Mouse (Mus musculus) urinary bladder, postnatal 4 days (tissue): ENCODE measurements around the gene Nr3c2.

Source experiments
- DNase-seq, 2 experiments: peaks; one replicate each; pipeline ENCODE4 v3.0.0; 2021 to 2022; ENCODE audit warnings: low spot score in 2 of 2

Nr3c2 gene

DNA sequence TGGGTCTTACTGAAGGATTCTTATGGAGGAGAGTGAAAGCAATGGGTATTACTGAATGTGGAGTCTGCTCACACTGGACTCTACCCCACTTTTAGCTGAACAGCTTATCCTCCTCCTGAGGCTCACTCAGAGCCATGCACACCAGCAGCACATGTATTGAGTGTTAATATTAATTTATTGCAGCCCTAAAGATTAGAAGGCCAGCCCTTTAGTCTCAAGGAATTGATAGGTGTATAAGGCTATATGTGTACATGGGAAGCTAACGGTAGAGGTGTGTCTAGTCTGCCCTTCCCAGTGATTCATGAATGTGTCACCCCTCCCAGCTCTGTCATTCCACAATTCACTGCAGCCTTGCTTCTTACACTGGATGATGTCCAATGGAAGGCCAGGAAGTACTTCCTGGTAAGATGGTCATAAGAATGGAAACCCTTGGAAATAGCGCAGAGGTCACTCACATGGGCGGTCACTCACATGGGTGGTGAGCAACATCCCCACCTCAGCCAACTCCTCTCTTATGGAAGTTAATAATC is 156.3 kb downstream of the Nr3c2 start:
- no peak for DNase-seq

GRCm38 (mm10) chr8:77056853-77057252 is 157.6 kb downstream of the Nr3c2 start:
- no peak for DNase-seq

DNA sequence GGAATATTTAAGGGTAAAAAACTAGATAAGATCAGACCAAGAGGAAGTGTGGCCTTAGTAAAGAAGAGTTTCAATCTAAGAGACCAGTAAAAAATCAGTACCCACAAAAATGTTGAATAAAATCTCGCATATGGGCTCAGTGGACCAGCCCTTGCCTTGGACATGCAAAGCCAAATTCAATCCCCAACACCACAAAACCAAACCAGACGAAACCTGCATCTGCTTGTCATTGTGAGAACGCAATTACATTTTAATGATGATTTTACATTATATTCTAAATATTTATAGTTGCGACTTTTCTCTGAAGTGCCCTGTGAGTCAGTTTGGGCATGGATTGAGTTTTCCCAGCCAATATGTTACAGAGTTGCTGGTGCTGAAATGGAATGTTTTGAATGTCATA is 183.4 kb downstream of the Nr3c2 start:
- no peak for DNase-seq

- DNase-seq, result no peak
Measured at GRCm38 (mm10) chr8:77086036-77086435, 186.8 kb downstream of the Nr3c2 start.

DNA sequence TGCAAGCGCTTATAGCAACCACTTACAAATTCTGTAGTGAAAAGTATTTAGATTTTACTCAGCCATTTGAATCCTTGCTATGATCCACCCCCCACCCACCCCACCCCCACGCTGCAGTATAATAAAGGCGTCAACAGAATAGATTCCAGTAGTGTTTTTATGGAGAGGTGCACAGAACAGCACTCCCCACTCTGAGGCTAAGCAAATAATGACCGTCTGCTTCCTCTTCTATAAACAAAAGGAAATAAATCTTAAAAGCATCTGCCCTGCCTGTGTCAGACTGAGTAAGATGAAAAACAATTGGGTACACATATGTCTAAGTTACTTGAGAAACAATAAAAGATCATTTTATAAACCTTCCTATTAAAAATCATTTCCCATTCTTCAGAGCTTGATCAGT is 197.5 kb downstream of the Nr3c2 start:
- no peak for DNase-seq

DNA sequence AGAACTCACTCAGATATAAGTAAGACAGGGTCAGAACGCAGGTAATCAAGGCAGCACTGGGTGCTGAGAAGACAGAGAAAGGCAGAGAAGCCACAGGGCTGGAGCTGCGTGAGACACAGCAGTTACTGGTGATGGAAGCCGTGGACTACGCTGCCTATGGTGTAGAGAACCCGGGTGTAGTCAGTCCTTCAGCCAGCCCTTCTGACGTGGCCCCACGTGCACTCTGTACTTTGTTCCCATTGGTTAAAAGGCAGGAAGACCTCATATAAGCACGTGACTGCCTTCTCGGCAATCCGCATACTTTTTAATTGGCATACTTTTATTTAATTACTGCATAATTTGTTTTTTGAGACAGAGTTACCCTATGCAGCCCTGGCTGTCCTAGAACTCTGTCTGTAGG is 198.9 kb downstream of the Nr3c2 start:
- DNase-seq, result no peak

GRCm38 (mm10) chr8:77100370-77100769 is 201.1 kb downstream of the Nr3c2 start:
- DNase-seq, result no peak

GRCm38 (mm10) chr8:77102879-77103278 is 203.6 kb downstream of the Nr3c2 start:
- DNase-seq, result no peak

DNA sequence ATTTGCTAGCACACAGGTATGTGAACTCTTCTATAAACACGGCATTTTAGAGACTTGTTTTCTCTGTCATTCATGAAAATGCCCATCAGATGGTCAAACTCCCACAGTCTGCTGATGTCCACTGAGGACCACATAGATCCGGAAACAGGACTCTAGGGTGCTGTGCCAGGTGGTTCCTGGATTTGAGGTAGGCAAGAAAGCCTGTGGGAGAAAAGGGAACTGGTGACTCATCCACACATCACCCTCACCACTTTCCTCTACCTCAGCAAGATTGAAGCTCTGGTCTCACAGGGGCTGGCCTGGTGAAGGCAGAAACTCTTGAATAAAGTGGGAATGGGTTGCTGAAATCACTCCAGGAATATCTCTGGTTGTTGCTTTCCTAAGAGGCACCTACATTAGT is 213.5 kb downstream of the Nr3c2 start:
- DNase-seq, result no peak

DNA sequence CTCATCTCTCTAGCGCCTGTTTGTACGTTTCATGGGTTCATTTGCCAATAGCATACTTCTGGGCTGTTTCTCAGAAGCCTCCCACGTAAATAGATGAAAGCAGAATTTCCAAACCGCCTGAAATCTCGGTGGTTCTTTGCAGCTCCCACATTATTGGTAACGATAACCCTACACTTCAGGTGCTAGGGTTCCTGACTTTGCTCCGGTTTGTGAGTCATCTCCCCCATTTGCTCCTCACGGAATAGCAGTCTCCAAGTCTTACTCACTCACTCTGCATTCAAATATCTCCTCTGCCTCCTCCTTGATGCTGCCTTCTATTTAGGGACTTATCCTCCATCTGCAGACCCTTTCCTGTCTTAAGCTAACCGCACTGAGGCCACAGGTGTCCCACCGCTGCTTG is 215.5 kb downstream of the Nr3c2 start:
- DNase-seq, result no peak

DNA sequence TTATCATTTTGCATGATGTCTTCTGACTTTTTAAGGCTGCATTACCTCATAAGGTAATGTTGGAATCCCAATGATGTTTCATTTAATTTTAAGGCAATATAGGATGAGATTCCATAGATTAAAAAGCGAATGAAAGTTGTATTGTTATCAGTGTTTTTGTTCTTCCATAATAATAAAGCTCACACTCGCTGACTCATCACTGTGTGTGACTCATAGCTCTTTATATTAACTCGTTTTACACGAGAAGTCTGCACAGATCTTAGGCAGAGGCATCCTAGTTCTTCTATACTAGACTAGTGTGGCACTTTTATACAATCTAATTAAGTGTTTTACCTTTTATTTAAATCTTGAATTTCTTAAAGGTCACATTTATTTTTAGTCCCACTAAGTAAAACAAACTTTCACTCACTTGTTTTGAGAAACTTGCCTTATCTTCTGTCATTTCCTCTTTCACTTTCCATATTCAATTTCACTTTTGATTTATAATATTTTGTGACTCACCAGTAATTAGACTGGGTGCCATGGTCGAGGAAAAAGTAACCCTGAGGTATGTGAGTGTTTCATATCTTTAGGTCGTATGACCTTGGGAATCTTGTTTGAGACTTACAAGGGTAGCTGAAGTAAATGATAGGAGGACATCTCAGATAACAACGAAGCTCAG is 217.3 kb downstream of the Nr3c2 start:
- DNase-seq, result no peak

GRCm38 (mm10) chr8:77120810-77121570 is 221.7 kb downstream of the Nr3c2 start:
- DNase-seq, result no peak

GRCm38 (mm10) chr8:77121571-77121890 is 222.3 kb downstream of the Nr3c2 start:
- DNase-seq, result no peak

DNA sequence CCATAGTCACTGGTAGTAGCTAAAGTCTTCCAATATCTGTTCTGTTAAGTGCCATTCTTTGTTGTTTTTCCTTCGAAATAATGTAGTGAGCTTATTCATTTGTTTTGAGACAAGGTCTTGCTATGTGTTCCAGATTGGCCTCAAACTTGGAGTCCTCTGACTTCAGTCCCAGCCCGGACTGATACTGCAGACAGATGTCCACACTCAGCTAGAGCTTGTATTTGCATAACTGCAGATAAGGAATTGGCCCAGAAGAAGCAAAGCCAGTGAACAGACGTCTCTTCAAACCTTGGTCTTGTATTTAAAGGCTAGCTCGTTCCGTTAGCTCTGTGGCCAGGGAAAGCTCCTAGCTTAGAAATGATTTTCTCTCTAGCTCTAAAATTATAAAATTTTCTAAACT is 223.1 kb downstream of the Nr3c2 start:
- no peak for DNase-seq

DNA sequence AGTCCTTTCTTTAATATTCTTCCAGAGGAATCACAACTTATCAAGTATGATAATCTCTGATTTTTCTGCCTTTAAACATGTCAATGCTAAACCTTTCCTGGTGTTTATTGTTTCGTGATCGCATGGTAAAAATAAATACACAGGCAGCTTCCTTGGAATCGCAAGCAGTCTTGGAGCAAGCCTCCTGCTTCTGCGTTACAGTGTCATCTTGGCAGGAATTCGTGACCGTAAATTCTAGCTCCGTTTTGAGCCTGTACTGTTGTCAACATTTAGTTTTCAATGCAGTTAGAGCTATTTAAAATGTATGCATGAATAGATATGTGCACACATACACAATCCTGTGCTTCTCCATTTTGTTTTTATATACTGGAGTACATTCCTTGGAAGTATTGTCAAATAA is 226.5 kb downstream of the Nr3c2 start:
- no peak for DNase-seq

- DNase-seq, result no peak
Measured at GRCm38 (mm10) chr8:77128006-77128405, 228.8 kb downstream of the Nr3c2 start.

GRCm38 (mm10) chr8:77132903-77133637 is 233.8 kb downstream of the Nr3c2 start:
- no peak for DNase-seq

DNA sequence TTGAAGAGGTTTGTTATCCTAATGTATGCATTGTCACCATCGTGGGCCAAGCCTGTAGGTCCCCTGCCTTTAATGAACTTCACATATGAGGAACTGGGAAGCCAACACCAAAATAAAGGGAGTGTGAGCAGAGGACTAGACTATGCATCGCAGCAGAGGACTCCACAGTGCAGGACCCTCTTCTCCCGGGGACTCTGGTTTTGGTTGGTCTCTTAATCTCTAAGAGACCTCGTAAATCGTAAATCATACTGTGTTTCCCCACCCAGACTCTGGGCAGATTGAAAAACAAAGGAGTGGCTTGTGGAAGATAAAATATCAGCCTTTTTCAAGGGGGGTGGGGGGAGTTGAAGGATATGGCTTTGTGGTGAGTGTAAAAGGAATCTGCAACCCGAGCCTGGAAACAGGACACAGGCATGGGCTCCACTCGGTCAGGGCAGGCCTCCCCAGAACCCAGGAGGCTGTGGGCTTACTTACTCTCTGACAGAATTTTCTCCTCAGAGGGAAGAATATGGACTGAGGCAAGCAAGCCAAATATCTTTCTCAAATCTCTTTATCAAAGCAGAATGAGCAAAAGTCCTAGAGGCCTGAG is 234.6 kb downstream of the Nr3c2 start:
- DNase-seq, result no peak

DNA sequence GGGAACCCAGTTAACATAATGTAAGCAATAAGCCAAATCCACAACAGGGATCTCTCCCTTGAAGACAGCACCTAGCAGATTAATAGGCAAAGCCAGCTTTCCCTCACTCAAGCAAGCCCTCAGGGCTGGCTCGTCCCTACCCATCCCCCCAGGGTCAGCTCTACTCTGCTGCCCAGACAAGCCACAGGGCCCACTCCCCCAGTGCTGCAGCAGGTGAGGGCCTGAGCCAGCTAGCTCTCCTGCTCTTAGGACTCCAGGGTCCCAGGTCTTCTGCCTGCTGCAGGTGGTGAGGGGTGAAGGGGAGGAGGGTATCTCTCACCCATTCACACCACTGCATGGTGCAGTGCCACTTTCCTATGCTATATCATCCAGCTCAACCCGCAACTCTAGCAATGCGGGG is 246.0 kb downstream of the Nr3c2 start:
- peak in 1 of 2 experiments; percentile 52 for DNase-seq

DNA sequence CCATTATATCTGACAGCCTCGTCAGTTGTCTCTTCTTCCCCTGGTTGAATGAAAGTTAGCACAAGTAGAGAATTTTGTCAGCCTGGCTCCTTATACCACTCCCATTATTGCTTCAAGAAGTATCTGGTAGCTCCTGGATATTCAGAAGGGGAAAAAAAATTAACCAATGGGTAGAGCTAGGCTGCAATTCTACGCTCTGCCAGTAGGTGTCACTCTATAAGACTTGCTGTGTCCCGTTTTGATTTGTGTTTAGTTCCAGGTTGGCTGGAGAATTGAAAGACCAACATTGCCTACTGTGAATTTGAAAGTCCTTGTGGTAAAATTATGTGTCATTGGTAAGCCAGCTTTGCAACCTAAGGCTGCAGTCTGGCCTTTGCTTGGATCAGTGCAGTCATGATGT is 255.3 kb downstream of the Nr3c2 start:
- DNase-seq, result no peak

GRCm38 (mm10) chr8:77169320-77169719 is 270.1 kb downstream of the Nr3c2 start:
- no peak for DNase-seq

- DNase-seq, result no peak
Measured at GRCm38 (mm10) chr8:77169757-77170438, 270.7 kb downstream of the Nr3c2 start.
